Mouse (Mus musculus): ENCODE results near the gene Pdzd2. TPM values are rescaled to one million over a fixed set of nuclear protein-coding genes. Genes with fewer than 3 reads are reported as not detected.

Gene Pdzd2
- polyA plus RNA-seq, 1 experiment: 2.4 TPM

- H3K4me3 ChIP-seq (ENCODE audit: low read depth, low read length): no peak overlapping the region
- H3K27me3 ChIP-seq (ENCODE audit: control insufficient read depth, insufficient read depth, low read length): no peaks in the 10 kb centered on the region
- H3K36me3 ChIP-seq (ENCODE audit: control insufficient read depth, insufficient read depth, low read length): no peaks in the 10 kb centered on the region
- peaks cover 5% of the 10 kb centered on the region; the same call in 1 of the 2 replicates for H3K4me1 ChIP-seq (ENCODE audit: control insufficient read depth, insufficient read depth, insufficient read length, low read length)
- TF ChIP-seq CTCF (IDR thresholded peaks at IDR 0.05; ENCODE audit: extremely low read depth, insufficient read length, insufficient replicate concordance, low read depth, low read length): no peak
- no peak for TF ChIP-seq POLR2A (IDR thresholded peaks at IDR 0.05; ENCODE audit: low read depth, low read length)
- H3K27ac ChIP-seq (ENCODE audit: insufficient read depth, low read depth, low read length): no peak overlapping the region
- 53% methylated on average over 6 of the region's 6 CpGs for WGBS
These were observed 301.0 kb downstream of the Pdzd2 start for GRCm38 (mm10) chr15:12438691-12439090.

GRCm38 (mm10) chr15:12438081-12438480 is 301.6 kb downstream of the Pdzd2 start:
- no peak overlapping the region for H3K4me3 ChIP-seq (ENCODE audit: low read depth, low read length)
- TF ChIP-seq POLR2A (IDR thresholded peaks at IDR 0.05; ENCODE audit: low read depth, low read length): no peak
- TF ChIP-seq CTCF (IDR thresholded peaks at IDR 0.05; ENCODE audit: extremely low read depth, insufficient read length, insufficient replicate concordance, low read depth, low read length): no peak
- no peak overlapping the region for H3K27ac ChIP-seq (ENCODE audit: insufficient read depth, low read depth, low read length)
- H3K36me3 ChIP-seq (ENCODE audit: control insufficient read depth, insufficient read depth, low read length): no peaks in the 10 kb centered on the region
- 90% methylated on average over 11 of the region's 11 CpGs for WGBS
- H3K4me1 ChIP-seq (ENCODE audit: control insufficient read depth, insufficient read depth, insufficient read length, low read length): peaks cover 5% of the 10 kb centered on the region; the same call in 1 of the 2 replicates
- H3K27me3 ChIP-seq (ENCODE audit: control insufficient read depth, insufficient read depth, low read length): no peaks in the 10 kb centered on the region

DNA sequence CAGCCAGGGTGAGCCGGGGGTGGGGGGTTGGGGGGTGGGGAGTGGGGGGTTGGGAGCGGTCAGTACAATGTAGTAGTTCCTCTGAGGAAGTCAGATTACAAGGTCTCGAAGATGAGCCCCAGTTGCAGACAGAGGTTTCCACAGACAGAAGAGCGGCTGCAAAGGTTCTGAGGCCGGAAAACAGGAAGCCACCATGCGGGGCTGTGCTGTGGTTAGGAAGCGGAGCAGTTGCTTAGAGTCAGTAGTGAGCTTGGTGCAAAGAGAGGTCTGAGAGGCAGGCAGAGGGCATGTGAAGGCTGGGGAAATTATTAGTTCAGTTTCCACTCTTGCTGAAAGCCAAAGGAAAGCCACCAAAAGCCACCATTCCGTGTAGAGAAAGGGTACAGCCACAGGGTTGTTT is 303.8 kb downstream of the Pdzd2 start:
- no peaks in the 10 kb centered on the region for H3K36me3 ChIP-seq (ENCODE audit: control insufficient read depth, insufficient read depth, low read length)
- no peaks in the 10 kb centered on the region for H3K27me3 ChIP-seq (ENCODE audit: control insufficient read depth, insufficient read depth, low read length)
- H3K4me1 ChIP-seq (ENCODE audit: control insufficient read depth, insufficient read depth, insufficient read length, low read length): peaks cover 5% of the 10 kb centered on the region; the same call in 1 of the 2 replicates
- no peak overlapping the region for H3K4me3 ChIP-seq (ENCODE audit: low read depth, low read length)
- TF ChIP-seq CTCF (IDR thresholded peaks at IDR 0.05; ENCODE audit: extremely low read depth, insufficient read length, insufficient replicate concordance, low read depth, low read length): no peak
- TF ChIP-seq POLR2A (IDR thresholded peaks at IDR 0.05; ENCODE audit: low read depth, low read length): no peak
- 76% methylated on average over 8 of the region's 8 CpGs for WGBS
- no peak overlapping the region for H3K27ac ChIP-seq (ENCODE audit: insufficient read depth, low read depth, low read length)

DNA sequence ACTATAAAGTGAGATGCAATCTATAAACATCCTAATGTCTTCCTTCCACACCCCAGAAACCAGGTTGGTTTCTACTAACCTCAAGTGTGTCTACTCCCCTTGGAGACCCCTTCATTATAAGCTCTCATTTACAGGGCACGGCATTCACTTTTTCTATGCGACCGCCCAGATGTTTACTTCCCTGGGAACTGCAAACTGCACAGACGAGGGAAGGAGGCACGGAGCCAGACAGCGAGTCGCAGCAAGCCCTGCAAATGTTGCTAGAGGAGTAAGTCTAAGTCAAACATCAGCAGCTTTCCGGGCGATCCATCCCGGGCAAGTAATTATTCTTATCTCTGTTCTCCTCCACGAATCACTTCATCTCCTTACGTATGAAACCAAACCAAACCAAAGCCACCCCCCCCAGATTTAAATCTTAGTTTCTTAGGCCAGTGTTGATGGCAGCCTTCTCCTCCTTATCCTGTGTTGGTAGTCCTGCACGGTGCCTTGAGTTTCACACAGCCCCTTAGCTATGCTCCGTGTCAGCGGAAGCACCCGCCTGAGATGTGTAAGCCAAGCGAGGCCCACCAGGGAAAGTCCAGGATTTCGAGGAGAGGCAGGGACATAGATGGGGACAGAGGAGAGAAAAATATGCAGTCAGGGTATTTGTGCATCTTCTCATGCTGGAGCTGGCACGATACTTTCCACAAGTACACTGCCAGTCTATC is 305.7 kb downstream of the Pdzd2 start:
- no peak for TF ChIP-seq POLR2A (IDR thresholded peaks at IDR 0.05; ENCODE audit: low read depth, low read length)
- no peak for TF ChIP-seq CTCF (IDR thresholded peaks at IDR 0.05; ENCODE audit: extremely low read depth, insufficient read length, insufficient replicate concordance, low read depth, low read length)
- H3K27me3 ChIP-seq (ENCODE audit: control insufficient read depth, insufficient read depth, low read length): no peaks in the 10 kb centered on the region
- no peaks in the 10 kb centered on the region for H3K4me1 ChIP-seq (ENCODE audit: control insufficient read depth, insufficient read depth, insufficient read length, low read length)
- no peak overlapping the region for H3K4me3 ChIP-seq (ENCODE audit: low read depth, low read length)
- WGBS: 34% methylated on average over 19 of the region's 19 CpGs
- H3K36me3 ChIP-seq (ENCODE audit: control insufficient read depth, insufficient read depth, low read length): no peaks in the 10 kb centered on the region
- no peak overlapping the region for H3K27ac ChIP-seq (ENCODE audit: insufficient read depth, low read depth, low read length)

DNA sequence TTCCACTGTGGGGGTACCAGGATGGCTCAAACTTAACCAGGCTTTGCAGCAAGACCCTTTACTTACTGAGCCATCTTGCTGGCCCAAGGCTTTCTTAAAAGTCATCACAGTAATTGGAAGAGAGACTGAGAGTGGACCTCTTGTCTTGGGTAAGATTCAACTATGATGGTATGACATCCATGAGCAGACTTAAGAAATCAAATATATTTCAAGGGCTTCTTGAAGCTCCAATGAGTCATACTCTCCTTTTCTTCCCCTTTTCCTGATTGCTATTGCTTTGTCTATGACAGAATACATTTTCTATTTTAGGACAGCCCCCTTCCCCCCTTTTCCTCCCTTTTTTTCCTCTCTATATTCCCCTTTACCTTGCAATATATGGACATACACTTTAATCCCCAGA is 306.8 kb downstream of the Pdzd2 start:
- Histone ChIP-seq H3K27me3 (ENCODE audit: control insufficient read depth, insufficient read depth, low read length) (no peaks in the 10 kb centered on the region), H3K4me3 (ENCODE audit: low read depth, low read length) (no peak overlapping the region), H3K27ac (ENCODE audit: insufficient read depth, low read depth, low read length) (no peak overlapping the region), H3K4me1 (ENCODE audit: control insufficient read depth, insufficient read depth, insufficient read length, low read length) (no peaks in the 10 kb centered on the region), H3K36me3 (ENCODE audit: control insufficient read depth, insufficient read depth, low read length) (no peaks in the 10 kb centered on the region)
- no peak for TF ChIP-seq CTCF (IDR thresholded peaks at IDR 0.05; ENCODE audit: extremely low read depth, insufficient read length, insufficient replicate concordance, low read depth, low read length)

- Histone ChIP-seq H3K4me3 (ENCODE audit: low read depth, low read length) (no peak overlapping the region), H3K27me3 (ENCODE audit: control insufficient read depth, insufficient read depth, low read length) (no peaks in the 10 kb centered on the region), H3K36me3 (ENCODE audit: control insufficient read depth, insufficient read depth, low read length) (no peaks in the 10 kb centered on the region), H3K4me1 (ENCODE audit: control insufficient read depth, insufficient read depth, insufficient read length, low read length) (no peaks in the 10 kb centered on the region), H3K27ac (ENCODE audit: insufficient read depth, low read depth, low read length) (no peak overlapping the region)
- no peak for TF ChIP-seq POLR2A (IDR thresholded peaks at IDR 0.05; ENCODE audit: low read depth, low read length)
- no peak for TF ChIP-seq CTCF (IDR thresholded peaks at IDR 0.05; ENCODE audit: extremely low read depth, insufficient read length, insufficient replicate concordance, low read depth, low read length)
- 96% methylated on average over 1 of the region's 1 CpGs for WGBS
These were observed 307.4 kb downstream of the Pdzd2 start for GRCm38 (mm10) chr15:12432320-12432719.

- no peaks in the 10 kb centered on the region for H3K4me1 ChIP-seq (ENCODE audit: control insufficient read depth, insufficient read depth, insufficient read length, low read length)
- WGBS: 49% methylated on average over 7 of the region's 7 CpGs
- no peak overlapping the region for H3K4me3 ChIP-seq (ENCODE audit: low read depth, low read length)
- no peak overlapping the region for H3K27ac ChIP-seq (ENCODE audit: insufficient read depth, low read depth, low read length)
- no peaks in the 10 kb centered on the region for H3K27me3 ChIP-seq (ENCODE audit: control insufficient read depth, insufficient read depth, low read length)
- H3K36me3 ChIP-seq (ENCODE audit: control insufficient read depth, insufficient read depth, low read length): no peaks in the 10 kb centered on the region
- TF ChIP-seq POLR2A (IDR thresholded peaks at IDR 0.05; ENCODE audit: low read depth, low read length): no peak
- no peak for TF ChIP-seq CTCF (IDR thresholded peaks at IDR 0.05; ENCODE audit: extremely low read depth, insufficient read length, insufficient replicate concordance, low read depth, low read length)
These were observed 308.0 kb downstream of the Pdzd2 start for GRCm38 (mm10) chr15:12431684-12432083.
